Mouse (Mus musculus) erythroblast, embryonic 14.5 days (primary cell): Measurements from ENCODE around the gene Gm11937.
"Not testable (repeated sequence)": the region's sequence is repeated elsewhere in the genome, so short reads cannot be mapped to it uniquely, and the experiment has no call there.

Source experiments
- GATA1 ChIP-seq: IDR thresholded peaks from 2 replicates; pipeline ENCODE4 v1.6.1; 2012; ENCODE audit warnings: low read length, inconsistent platforms, mixed read lengths
- TAL1 ChIP-seq: IDR thresholded peaks from 3 replicates; pipeline ENCODE4 v1.6.1; 2012; ENCODE audit warnings: low read length, inconsistent platforms, mixed read lengths

- TF ChIP-seq GATA1, TAL1: not testable (repeated sequence)
These were observed at the start of gene Gm11937 for GRCm38 (mm10) chr11:99610089-99610488.
